Mouse (Mus musculus) kidney, embryonic 16.5 days (tissue): ENCODE data around the gene Taf5l. TPM values are rescaled to one million over a fixed set of nuclear protein-coding genes. Genes with fewer than 3 reads are reported as not detected.

Experiments used
- ATAC-seq: fragments of 200-750 bp; cut with Nextera tagmentation; 2 replicates; pipeline ENCODE4 v1.8.0; 2017; ENCODE audit warnings: moderate TSS enrichment; ENCODE audit not compliant: low FRiP score, low TSS enrichment
- H3K27ac ChIP-seq: fragments of 300-500 bp; sonication (generic); 2 replicates; pipeline ENCODE4 v1.5.1; 2014; ENCODE audit warnings: low read length
- H3K27me3 ChIP-seq: fragments of 300-500 bp; sonication (generic); 2 replicates; pipeline ENCODE4 v1.6.1; 2014; ENCODE audit warnings: low read length, control low read depth, mixed read lengths; ENCODE audit not compliant: insufficient read depth
- H3K36me3 ChIP-seq: fragments of 300-500 bp; sonication (generic); 2 replicates; pipeline ENCODE4 v1.6.1; 2014; ENCODE audit warnings: low read length, control low read depth, mixed read lengths; ENCODE audit not compliant: insufficient read depth
- H3K4me1 ChIP-seq: fragments of 300-500 bp; sonication (generic); 2 replicates; pipeline ENCODE4 v1.6.1; 2014; ENCODE audit warnings: low read length, control low read depth, mixed read lengths; ENCODE audit not compliant: insufficient read depth
- H3K4me2 ChIP-seq: fragments of 300-500 bp; sonication (generic); replicated peaks from 2 replicates; pipeline ENCODE4 v1.6.1; 2014; ENCODE audit warnings: low read depth, low read length
- H3K4me3 ChIP-seq: fragments of 300-500 bp; sonication (generic); 2 replicates; pipeline ENCODE4 v1.5.1; 2014; ENCODE audit warnings: mild to moderate bottlenecking, low read length
- H3K9ac ChIP-seq: fragments of 300-500 bp; sonication (generic); replicated peaks from 2 replicates; pipeline ENCODE4 v1.6.1; 2014; ENCODE audit warnings: low read length
- H3K9me3 ChIP-seq: fragments of 300-500 bp; sonication (generic); 2 replicates; pipeline ENCODE4 v1.6.1; 2016; ENCODE audit warnings: low read length, control low read depth
- WGBS: fragments of 180-500 bp; shearing (Covaris S2); extraction: QIAGEN DNeasy Blood & Tissue Kit; methylation state at CpG from one replicate; pipeline ENCODE4 v1.1.7; 2014; 5-methylcytosine and 5-hydroxymethylcytosine counted together
- microRNA counts: library from miRNA; unstranded; fragments of <30 nt; microRNA quantifications from one replicate; lab custom pipeline; 2016
- microRNA-seq: library from miRNA; unstranded; fragments of <30 nt; microRNA quantifications from one replicate; pipeline ENCODE4, GENCODE M21; 2016
- polyA plus RNA-seq: library from polyadenylated mRNA; unstranded; fragments of >200 nt; fragmentation: Nextera tagmentation; extraction: Ambion mirVana; gene quantifications from 2 replicates; pipeline ENCODE4 v1.2.1, GENCODE M21; 2015

The Taf5l gene
- polyA plus RNA-seq, 1 experiment from 2014 or later = 41.1 TPM

DNA sequence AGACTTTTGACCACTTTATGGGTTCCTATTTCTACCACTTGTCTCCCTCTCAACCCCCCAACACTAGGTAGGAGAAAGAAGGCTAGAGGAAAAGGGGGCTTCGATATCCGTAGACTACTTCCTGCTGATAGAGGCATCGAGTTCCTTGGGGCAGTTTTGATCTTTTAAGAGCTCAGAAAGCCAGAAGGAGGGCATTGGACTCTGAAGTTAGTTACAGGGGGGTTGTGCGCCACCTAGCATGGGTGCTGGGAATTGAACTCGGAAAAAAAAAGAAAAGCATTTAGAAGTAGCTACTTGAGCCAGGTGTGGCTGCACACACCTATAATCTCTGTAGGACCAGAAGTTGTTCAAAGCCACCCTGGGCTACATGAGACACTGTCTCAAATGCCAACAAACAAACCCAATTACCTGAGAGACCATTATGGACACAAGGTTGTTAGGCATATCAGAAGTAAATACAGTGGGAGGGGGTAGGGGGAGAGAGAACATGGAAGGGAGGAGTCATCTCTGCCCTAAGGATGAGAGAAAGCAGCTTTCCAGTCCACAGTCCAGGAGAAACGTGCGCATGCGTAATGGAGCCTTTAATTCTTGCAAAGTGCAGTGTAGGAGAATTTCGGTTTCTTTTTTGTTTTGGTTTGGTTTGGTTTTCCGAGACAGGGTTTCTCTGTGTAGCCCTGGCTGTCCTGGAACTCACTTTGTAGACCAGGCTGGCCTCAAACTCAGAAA is 71.0 kb downstream of the Taf5l start:
- peak overlapping the region; percentile 78 for H3K9ac ChIP-seq
- H3K27ac ChIP-seq = peak overlapping the region; percentile 79; the same call in 1 of the 2 replicates
- peaks cover 11% of the 10 kb centered on the region for H3K4me1 ChIP-seq
- no peak for ATAC-seq
- peak overlapping the region; percentile 99 for H3K4me2 ChIP-seq
- peak overlapping the region; percentile 88 for H3K4me3 ChIP-seq
- H3K9me3 ChIP-seq = no peaks in the 10 kb centered on the region
- WGBS = 32% methylated on average over 10 of the region's 10 CpGs
- no peaks in the 10 kb centered on the region for H3K27me3 ChIP-seq
- peaks cover 24% of the 10 kb centered on the region for H3K36me3 ChIP-seq

DNA sequence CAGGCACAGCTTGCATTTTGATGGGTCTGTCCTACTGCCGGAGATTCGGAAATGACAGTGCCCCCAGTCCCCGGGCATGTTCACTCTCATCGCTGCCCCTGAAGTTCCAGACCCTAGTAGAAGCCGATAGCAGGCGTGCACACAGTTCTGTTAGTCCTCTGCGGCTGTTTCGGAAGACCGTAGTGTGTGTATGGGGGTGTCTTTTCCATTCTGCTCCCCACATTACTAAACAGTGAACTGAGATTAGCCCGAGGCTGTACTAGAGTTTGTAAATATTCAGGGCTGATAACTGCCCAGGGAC is 71.6 kb downstream of the Taf5l start:
- Histone ChIP-seq H3K4me1 (peaks cover 11% of the 10 kb centered on the region), H3K4me2 (peak overlapping the region; percentile 99), H3K4me3 (peak overlapping the region; percentile 88), H3K27ac (peak overlapping the region; percentile 79), H3K36me3 (peaks cover 25% of the 10 kb centered on the region), H3K9ac (peak overlapping the region; percentile 78), H3K9me3 (no peaks in the 10 kb centered on the region), H3K27me3 (no peaks in the 10 kb centered on the region)
- WGBS = 4% methylated on average over 10 of the region's 10 CpGs
- ATAC-seq = peak; percentile 44

DNA sequence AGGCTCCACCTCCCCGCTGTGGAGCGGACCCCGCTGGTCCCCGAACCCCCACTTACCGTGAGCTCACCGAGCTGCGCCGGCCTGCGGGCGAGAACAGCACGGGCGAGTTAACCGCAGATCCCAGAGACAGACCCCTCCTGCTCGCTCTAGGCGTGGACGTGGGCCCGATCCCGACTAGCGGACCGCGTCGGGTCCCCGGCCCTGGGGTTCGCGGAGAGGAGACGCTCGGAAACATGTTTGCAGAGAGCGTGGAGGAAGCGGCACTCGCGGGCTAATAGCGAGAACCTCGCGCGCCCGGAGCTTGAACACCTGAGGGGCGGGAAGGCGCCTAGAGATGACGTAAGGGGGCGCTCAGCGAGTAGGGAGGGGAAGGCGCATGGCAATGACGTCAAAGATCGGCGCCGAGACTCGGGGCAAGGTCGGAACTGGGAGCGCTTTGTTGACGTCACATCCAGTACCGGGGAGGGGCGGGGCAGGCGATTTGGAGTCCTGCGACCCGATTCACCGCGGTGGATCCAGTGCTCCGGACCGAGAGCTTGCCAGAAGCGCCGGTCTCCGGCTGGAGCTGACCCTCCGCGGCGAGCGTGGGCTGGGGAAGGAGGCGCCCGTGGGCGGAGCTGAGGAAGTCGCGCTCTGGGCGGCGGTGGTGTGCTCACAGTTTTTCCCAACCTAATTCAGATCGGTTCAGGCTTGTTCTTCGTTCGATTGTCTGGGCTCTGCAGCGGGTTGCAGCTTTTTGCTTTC is 72.1 kb downstream of the Taf5l start, which contains the start of gene Nup133:
Nup133 (minus strand) TSS at position 324 of the 744 bp plus-strand sequence.
- Histone ChIP-seq H3K4me2 (peak within 1 kb of the TSS; percentile 99), H3K9ac (peak within 1 kb of the TSS; percentile 79), H3K4me1 (peaks cover 11% of the 10 kb centered on the region), H3K27ac (peak within 1 kb of the TSS; percentile 79), H3K36me3 (peaks cover 23% of the 10 kb centered on the region), H3K9me3 (no peaks in the 10 kb centered on the region), H3K27me3 (no peaks in the 10 kb centered on the region), H3K4me3 (peak within 1 kb of the TSS; percentile 88)
- ATAC-seq = peak; percentile 85
- under 1% methylated on average over 75 of the region's 77 CpGs for WGBS

MicroRNAs within 50 kb of the gene (microRNA counts, 519-probe panel; counts per million panel counts)
- 1,624 counts per million, percentile 43 among the panel's probes with 10 or more counts for microRNA mmu-miR-1967 (lab: Ali Mortazavi, UCI)

Small RNA genes lying within 50 kb of the gene (microRNA-seq; reads per million reads assigned to microRNA genes)
- not detected for gene Mir1967

Other genes with a start within 250 kb of the Taf5l start
- 50.8 and 51.5 TPM in 2 replicates for gene Rab4a, start 215.4 kb downstream of the Taf5l start, polyA plus RNA-seq
- 2.9 and 3.3 TPM in 2 replicates for gene Ccsap, start 161.2 kb downstream of the Taf5l start, polyA plus RNA-seq
- 58.8 and 166 TPM in 2 replicates for gene Acta1, start 126.6 kb downstream of the Taf5l start, polyA plus RNA-seq
- 34.5 and 42.4 TPM in 2 replicates for gene Nup133, start 72.1 kb downstream of the Taf5l start, polyA plus RNA-seq
- 16.0 and 16.2 TPM in 2 replicates for gene Abcb10, start 38.3 kb downstream of the Taf5l start, polyA plus RNA-seq
- 4.7 and 6.3 TPM in 2 replicates for gene Urb2, start 111 bp upstream of the Taf5l start, polyA plus RNA-seq
- gene Galnt2, start 210.0 kb upstream of the Taf5l start, polyA plus RNA-seq = 47.0 and 47.1 TPM in 2 replicates